Mouse (Mus musculus): ENCODE results near the gene Cabin1. TPM values are rescaled to one million over a fixed set of nuclear protein-coding genes. Genes with fewer than 3 reads are reported as not detected.

Gene Cabin1
- total and polyA plus RNA-seq, 3 experiments, result 27.2 to 115 (median 54.9) TPM

DNA sequence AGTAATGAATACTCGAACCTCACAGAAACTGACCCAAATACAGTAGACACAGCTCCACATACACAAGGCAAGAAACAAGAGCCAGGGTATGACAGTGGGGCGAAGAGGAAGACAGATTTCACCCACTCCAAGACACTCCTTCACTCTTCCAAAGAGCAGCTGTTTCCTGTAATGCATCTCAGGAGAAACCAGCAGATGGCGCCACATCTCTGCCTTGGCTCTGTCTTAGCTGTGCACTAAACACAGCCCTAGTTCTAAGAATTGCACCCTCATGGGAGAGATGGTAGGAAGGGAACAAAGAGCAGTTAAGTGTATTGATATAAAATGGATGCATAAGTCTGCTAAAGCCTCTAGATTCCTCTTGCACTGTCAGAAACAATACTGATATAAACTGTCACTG lies 20.1 kb downstream of the Cabin1 start (continued):
- TF ChIP-seq SMC3 (IDR thresholded peaks at IDR 0.05; ENCODE audit: low read depth, low read length), result peak; percentile 95
- TF ChIP-seq ZC3H11A (IDR thresholded peaks at IDR 0.05; ENCODE audit: low read depth, low read length), result peak; percentile 74

DNA sequence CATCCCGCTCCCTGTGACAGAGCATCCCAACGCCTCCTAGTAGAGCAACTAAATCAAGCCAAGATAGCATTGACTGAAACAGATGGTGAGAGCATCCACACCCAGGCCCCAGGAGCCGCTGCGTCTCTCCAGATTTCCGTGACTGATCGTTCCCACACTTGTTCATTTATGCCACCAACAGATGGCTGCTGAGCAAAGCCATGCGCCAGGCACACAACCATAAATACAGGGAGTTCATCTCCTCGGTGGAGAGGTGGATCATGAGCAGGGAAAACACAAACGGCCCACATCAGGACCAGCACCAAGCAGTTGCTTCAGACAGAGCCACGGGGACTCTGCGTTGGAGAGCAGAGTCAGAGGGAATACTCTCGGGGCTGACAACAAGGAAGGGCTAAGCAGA lies 20.8 kb downstream of the Cabin1 start:
- Histone ChIP-seq H3K4me3 (ENCODE audit: control insufficient read depth in 1 of 2, insufficient read depth in 1 of 2, low read depth in 2 of 2, low read length in 2 of 2) (no peak overlapping the region), H3K36me3 (ENCODE audit: control insufficient read depth in 1 of 2, insufficient read depth in 2 of 2, low read length in 2 of 2) (peaks cover 0 to 18% of the 10 kb centered on the region in 2 experiments; a peak in 2 of 4 replicates), H3K9ac (ENCODE audit: control insufficient read depth, low read depth, low read length, poor library complexity, severe bottlenecking) (no peak overlapping the region), H3K27me3 (ENCODE audit: control insufficient read depth in 1 of 2, insufficient read depth in 2 of 2, low read length in 2 of 2) (no peaks in the 10 kb centered on the region), H3K79me2 (ENCODE audit: control insufficient read depth, insufficient read depth, low read length, poor library complexity) (no peaks in the 10 kb centered on the region), H3K9me3 (replicated peaks; ENCODE audit: insufficient read depth, low read length) (no peaks in the 10 kb centered on the region), H3K27ac (ENCODE audit: control insufficient read depth, low read depth, low read length) (no peak overlapping the region), H3K4me1 (ENCODE audit: control insufficient read depth in 1 of 2, insufficient read depth in 2 of 2, low read length in 2 of 2) (no peaks in the 10 kb centered on the region)
- no peak for TF ChIP-seq POLR2AphosphoS5 (IDR thresholded peaks at IDR 0.05; ENCODE audit: borderline replicate concordance, low read depth, low read length)
- no peak for TF ChIP-seq NELFE (IDR thresholded peaks at IDR 0.05; ENCODE audit: low read depth, low read length)
- TF ChIP-seq NRF1 (IDR thresholded peaks at IDR 0.05; ENCODE audit: insufficient read depth, low read depth, low read length, poor library complexity, severe bottlenecking), result no peak
- no peak for TF ChIP-seq RAD21 (IDR thresholded peaks at IDR 0.05; ENCODE audit: low read depth, low read length)
- no peak for TF ChIP-seq POLR2AphosphoS2 (IDR thresholded peaks at IDR 0.05; ENCODE audit: low read length)
- TF ChIP-seq CTCF (IDR thresholded peaks at IDR 0.05 in 2 of 3, conservative IDR thresholded peaks at IDR 0.05 in 1 of 3; ENCODE audit: control insufficient read depth in 1 of 3, insufficient read depth in 1 of 3, low read depth in 2 of 3, low read length in 3 of 3, poor library complexity in 1 of 3, severe bottlenecking in 1 of 3), result no peak
- TF ChIP-seq ZC3H11A (IDR thresholded peaks at IDR 0.05; ENCODE audit: low read depth, low read length), result no peak
- TF ChIP-seq MAX (IDR thresholded peaks at IDR 0.05; ENCODE audit: low read length), result no peak
- no peak for TF ChIP-seq POLR2A (IDR thresholded peaks at IDR 0.05; ENCODE audit: control insufficient read depth in 1 of 2, insufficient read depth in 1 of 2, low read depth in 1 of 2, low read length in 2 of 2, poor library complexity in 1 of 2)
- TF ChIP-seq MAFK (IDR thresholded peaks at IDR 0.05; ENCODE audit: borderline replicate concordance, low read depth, low read length), result no peak
- no peak for TF ChIP-seq TAL1 (IDR thresholded peaks at IDR 0.05; ENCODE audit: low read length)
- no peak for TF ChIP-seq HCFC1 (IDR thresholded peaks at IDR 0.05; ENCODE audit: low read depth, low read length)
- TF ChIP-seq ETS1 (IDR thresholded peaks at IDR 0.05; ENCODE audit: low read depth, low read length), result no peak
- DNase-seq (ENCODE audit: low read depth, low spot score), result no peak

GRCm38 (mm10) chr10:75740866-75741265 lies 23.3 kb downstream of the Cabin1 start:
- H3K36me3 ChIP-seq (ENCODE audit: control insufficient read depth in 1 of 2, insufficient read depth in 2 of 2, low read length in 2 of 2), result peaks cover 0 to 21% of the 10 kb centered on the region in 2 experiments; a peak in 2 of 4 replicates
- H3K27ac ChIP-seq (ENCODE audit: control insufficient read depth, low read depth, low read length), result no peak overlapping the region
- H3K4me1 ChIP-seq (ENCODE audit: control insufficient read depth in 1 of 2, insufficient read depth in 2 of 2, low read length in 2 of 2), result no peaks in the 10 kb centered on the region
- TF ChIP-seq E2F4 (IDR thresholded peaks at IDR 0.05; ENCODE audit: borderline replicate concordance, low read depth, low read length) (no peak), TAL1 (IDR thresholded peaks at IDR 0.05; ENCODE audit: low read length) (no peak), BHLHE40 (IDR thresholded peaks at IDR 0.05; ENCODE audit: borderline replicate concordance, low read depth, low read length) (no peak), ZC3H11A (IDR thresholded peaks at IDR 0.05; ENCODE audit: low read depth, low read length) (no peak), MEF2A (IDR thresholded peaks at IDR 0.05; ENCODE audit: extremely low read depth, insufficient replicate concordance, low read depth, low read length, poor library complexity, severe bottlenecking) (no peak), MAX (IDR thresholded peaks at IDR 0.05; ENCODE audit: low read length) (no peak), GATA1 (IDR thresholded peaks at IDR 0.05; ENCODE audit: low read depth, low read length) (no peak), RCOR1 (IDR thresholded peaks at IDR 0.05; ENCODE audit: low read depth, low read length) (no peak), KAT2A (conservative IDR thresholded peaks at IDR 0.05; ENCODE audit: low read depth, low read length) (no peak), POLR2AphosphoS5 (IDR thresholded peaks at IDR 0.05; ENCODE audit: borderline replicate concordance, low read depth, low read length) (no peak), USF2 (IDR thresholded peaks at IDR 0.05; ENCODE audit: borderline replicate concordance in 1 of 2, insufficient read depth in 1 of 2, low read depth in 1 of 2, low read length in 2 of 2) (no peak), USF1 (IDR thresholded peaks at IDR 0.05; ENCODE audit: low read depth, low read length) (no peak), SIN3A (IDR thresholded peaks at IDR 0.05; ENCODE audit: low read length) (no peak), ZNF384 (IDR thresholded peaks at IDR 0.05; ENCODE audit: low read depth, low read length) (no peak), EP300 (IDR thresholded peaks at IDR 0.05; ENCODE audit: low read depth in 1 of 2, low read length in 2 of 2) (no peak)
- DNase-seq (ENCODE audit: low read depth, low spot score), result no peak
- H3K27me3 ChIP-seq (ENCODE audit: control insufficient read depth in 1 of 2, insufficient read depth in 2 of 2, low read length in 2 of 2), result no peaks in the 10 kb centered on the region
- no peaks in the 10 kb centered on the region for H3K79me2 ChIP-seq (ENCODE audit: control insufficient read depth, insufficient read depth, low read length, poor library complexity)
- H3K9ac ChIP-seq (ENCODE audit: control insufficient read depth, low read depth, low read length, poor library complexity, severe bottlenecking), result no peak overlapping the region
- H3K4me3 ChIP-seq (ENCODE audit: control insufficient read depth in 1 of 2, insufficient read depth in 1 of 2, low read depth in 2 of 2, low read length in 2 of 2), result no peak overlapping the region
- no peaks in the 10 kb centered on the region for H3K9me3 ChIP-seq (replicated peaks; ENCODE audit: insufficient read depth, low read length)
